In the genomic region with DNA sequence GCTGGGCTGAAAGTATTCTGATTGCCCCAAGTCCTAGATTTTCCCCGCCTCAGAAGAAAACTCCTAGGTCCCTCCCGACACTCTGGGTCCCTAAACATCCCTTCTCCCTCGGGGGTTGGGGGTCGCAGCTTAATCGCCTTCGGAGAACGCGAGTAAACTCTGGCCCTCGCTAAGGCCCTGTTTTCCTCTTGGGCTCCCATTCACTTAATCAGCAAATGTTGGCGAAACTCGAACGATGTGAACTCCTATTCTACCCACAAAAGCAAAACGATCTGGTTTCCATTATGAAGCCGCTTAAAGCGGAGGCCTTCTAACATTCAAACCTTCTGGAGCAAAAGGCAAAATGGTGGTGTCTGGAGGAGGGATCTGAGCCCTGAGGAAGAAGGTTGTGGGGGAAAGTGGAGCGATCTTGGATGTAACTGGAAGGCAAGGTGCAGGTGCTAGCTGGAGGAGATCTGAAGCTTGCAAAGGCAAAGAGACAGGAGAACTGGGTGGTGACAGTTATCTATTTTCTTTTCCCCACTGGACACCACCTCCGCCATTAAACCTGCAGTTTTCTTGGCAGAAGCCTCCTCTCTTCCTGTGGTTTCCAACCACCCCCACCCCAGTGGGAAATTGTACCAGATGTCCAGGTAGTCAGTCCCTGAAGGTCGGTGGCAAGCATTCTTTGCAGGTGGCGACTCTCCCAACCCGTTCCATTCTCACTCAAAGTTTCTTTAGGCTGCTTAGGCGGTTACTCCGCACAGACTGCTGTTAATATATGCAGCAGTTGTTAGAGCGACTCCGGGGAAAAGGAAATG, we compare ENCODE assay signal across 15 mouse cellular contexts. TPM values are rescaled to one million over a fixed set of nuclear protein-coding genes. Genes with fewer than 3 reads are reported as not detected.
DNase-seq lines count a peak whose midpoint lies in the region; ATAC-seq and TF ChIP-seq lines count a peak whose summit lies in the region.
"Had no signal": no experiment of that assay in that cellular context is flagged by ENCODE, and none has a peak within 500 bp of the region (broad histone marks: within the 10 kb centered on the region; RNA-seq: fewer than 3 reads in every experiment).

No protein-coding gene starts in this region.

- no peak for ATAC-seq in lung, embryonic 14.5 days (ENCODE audit: insufficient read depth)
- no peak for ATAC-seq in embryonic facial prominence, embryonic 13.5 days (ENCODE audit: insufficient number of reproducible peaks, insufficient read depth, low FRiP score, low TSS enrichment, low read depth)
- no peak for ATAC-seq in neural tube, embryonic 11.5 days (ENCODE audit: insufficient read depth, low FRiP score, low TSS enrichment)
- ATAC-seq: intestine, postnatal 0 days had no signal

- no peaks in the 10 kb centered on the region for H3K4me1 ChIP-seq in lung, embryonic 14.5 days (ENCODE audit: insufficient read depth)
- peaks cover 35% of the 10 kb centered on the region for H3K4me1 ChIP-seq in embryonic facial prominence, embryonic 13.5 days
- peaks cover 5% of the 10 kb centered on the region; the same call in 1 of the 2 replicates for H3K4me1 ChIP-seq in neural tube, embryonic 11.5 days (ENCODE audit: control insufficient read depth, insufficient read depth, low read length)

- H3K9me3 ChIP-seq in lung, embryonic 14.5 days (ENCODE audit: low read depth, low read length), result no peaks in the 10 kb centered on the region
- no peaks in the 10 kb centered on the region for H3K9me3 ChIP-seq in embryonic facial prominence, embryonic 13.5 days
- no peaks in the 10 kb centered on the region for H3K9me3 ChIP-seq in neural tube, embryonic 11.5 days (ENCODE audit: control insufficient read depth, low read length)
- H3K9me3 ChIP-seq: liver, embryonic 15.5 days; neural tube, embryonic 13.5 days had no signal

- no peak for TF ChIP-seq CTCF in lung, embryonic 14.5 days (IDR thresholded peaks at IDR 0.05; ENCODE audit: low read depth)

- H3K4me2 ChIP-seq in lung, embryonic 14.5 days, result no peak overlapping the region
- H3K4me2 ChIP-seq in embryonic facial prominence, embryonic 13.5 days, result peak overlapping the region; percentile 40
- H3K4me2 ChIP-seq in neural tube, embryonic 11.5 days (ENCODE audit: low read depth), result no peak overlapping the region
- H3K4me2 ChIP-seq: liver, embryonic 15.5 days; neural tube, embryonic 13.5 days had no signal

- no peak overlapping the region for H3K4me3 ChIP-seq in lung, embryonic 14.5 days (ENCODE audit: low read depth, low read length)
- H3K4me3 ChIP-seq in embryonic facial prominence, embryonic 13.5 days, result peak overlapping the region; percentile 20
- H3K4me3 ChIP-seq in neural tube, embryonic 11.5 days (ENCODE audit: low read depth, low read length), result no peak overlapping the region
- H3K4me3 ChIP-seq: liver, embryonic 15.5 days; neural tube, embryonic 13.5 days had no signal

- H3K27ac ChIP-seq in lung, embryonic 14.5 days (ENCODE audit: low read depth), result no peak overlapping the region
- no peak overlapping the region for H3K27ac ChIP-seq in embryonic facial prominence, embryonic 13.5 days
- no peak overlapping the region for H3K27ac ChIP-seq in neural tube, embryonic 11.5 days (ENCODE audit: low read depth, low read length)
- H3K27ac ChIP-seq: liver, embryonic 15.5 days; neural tube, embryonic 13.5 days had no signal

- WGBS in lung, embryonic 14.5 days, result 10% methylated on average over 24 of the region's 24 CpGs
- 5% methylated on average over 24 of the region's 24 CpGs for WGBS in embryonic facial prominence, embryonic 13.5 days
- WGBS in neural tube, embryonic 11.5 days, result under 1% methylated on average over 24 of the region's 24 CpGs

- no peak overlapping the region for H3K9ac ChIP-seq in lung, embryonic 14.5 days
- H3K9ac ChIP-seq in embryonic facial prominence, embryonic 13.5 days, result peak overlapping the region; percentile 62
- no peak overlapping the region for H3K9ac ChIP-seq in neural tube, embryonic 11.5 days (ENCODE audit: low read length)
- H3K9ac ChIP-seq: liver, embryonic 15.5 days; neural tube, embryonic 13.5 days had no signal

- no peaks in the 10 kb centered on the region for H3K36me3 ChIP-seq in lung, embryonic 14.5 days (ENCODE audit: insufficient read depth)
- H3K36me3 ChIP-seq in embryonic facial prominence, embryonic 13.5 days, result no peaks in the 10 kb centered on the region
- no peaks in the 10 kb centered on the region for H3K36me3 ChIP-seq in neural tube, embryonic 11.5 days (ENCODE audit: control insufficient read depth, insufficient read depth, low read length)
- H3K36me3 ChIP-seq: liver, embryonic 15.5 days; neural tube, embryonic 13.5 days had no signal

- H3K27me3 ChIP-seq in lung, embryonic 14.5 days (ENCODE audit: insufficient read depth, low read length), result peaks cover 96% of the 10 kb centered on the region
- peaks cover 98% of the 10 kb centered on the region for H3K27me3 ChIP-seq in embryonic facial prominence, embryonic 13.5 days
- peaks cover 98% of the 10 kb centered on the region for H3K27me3 ChIP-seq in neural tube, embryonic 11.5 days (ENCODE audit: control insufficient read depth, insufficient read depth, low read length)
- H3K27me3 ChIP-seq: CH12.LX had no signal

- DNase-seq in lung, embryonic 14.5 days, result peak; percentile 17
- DNase-seq in lung, postnatal 36 days, result no peak
- peak; percentile 40 for DNase-seq in embryo, embryonic 10 days (ENCODE audit: low spot score)
- DNase-seq in neural tube, embryonic 11.5 days (ENCODE audit: low spot score), result peak; percentile 40
- DNase-seq in kidney, postnatal 10 days, result no peak
- DNase-seq in natural killer cell, adult 2 months (ENCODE audit: low spot score in 2 of 2), result no peak
- DNase-seq: adrenal gland, postnatal 25 days; cerebellum, postnatal 36 days; gastrocnemius, postnatal 36 days; right cerebral cortex, adult 18-20 months had no signal

RNA-seq across cellular contexts. Expression of a gene that starts 7.8 kb away (rescaled TPM):
- polyA plus RNA-seq in lung, embryonic 14.5 days (2014; fragmentation: Nextera tagmentation; extraction: Ambion mirVana), result 0.87 and 5.1 TPM in 2 replicates
- 62.5 and 65.6 TPM in 2 replicates for polyA plus RNA-seq in embryonic facial prominence, embryonic 13.5 days (2015; fragmentation: Nextera tagmentation; extraction: Ambion mirVana)
- 16.1 and 19.1 TPM in 2 replicates for polyA plus RNA-seq in neural tube, embryonic 11.5 days (2014; fragmentation: Nextera tagmentation; extraction: Ambion mirVana)

Comparison
In these comparisons a context has a peak if more than half of its experiments do, and no peak if none do; other contexts are left out.
1. DNase-seq: peak in lung, embryonic 14.5 days (single experiment), embryo, embryonic 10 days (single experiment) and neural tube, embryonic 11.5 days (single experiment); none in lung, postnatal 36 days (single experiment), kidney, postnatal 10 days (single experiment) and natural killer cell, adult 2 months (0 of 2).